Mouse (Mus musculus) midbrain, embryonic 15.5 days (tissue): ENCODE measurements around the gene Fam126a. TPM values are rescaled to one million over a fixed set of nuclear protein-coding genes. Genes with fewer than 3 reads are reported as not detected.

Experiments
- ATAC-seq: fragments of 200-750 bp; cut with Nextera tagmentation; replicated peaks from 2 replicates; pipeline ENCODE4 v1.8.0; 2017; ENCODE audit warnings: moderate TSS enrichment
- H3K27ac ChIP-seq: fragments of 300-500 bp; sonication (generic); 2 replicates; pipeline ENCODE4 v1.5.1; 2015; ENCODE audit warnings: mild to moderate bottlenecking, inconsistent platforms
- H3K27me3 ChIP-seq: fragments of 300-500 bp; sonication (generic); replicated peaks from 2 replicates; pipeline ENCODE4 v1.6.1; 2015; ENCODE audit warnings: inconsistent platforms
- H3K36me3 ChIP-seq: fragments of 300-500 bp; sonication (generic); replicated peaks from 2 replicates; pipeline ENCODE4 v1.6.1; 2015; ENCODE audit warnings: inconsistent platforms
- H3K4me1 ChIP-seq: fragments of 300-500 bp; sonication (generic); 2 replicates; pipeline ENCODE4 v1.6.1; 2015; ENCODE audit warnings: inconsistent platforms
- H3K4me2 ChIP-seq: fragments of 300-500 bp; sonication (generic); 2 replicates; pipeline ENCODE4 v1.6.1; 2015; ENCODE audit warnings: inconsistent platforms, mild to moderate bottlenecking, moderate library complexity
- H3K4me3 ChIP-seq: fragments of 300-500 bp; sonication (generic); 2 replicates; pipeline ENCODE4 v1.5.1; 2015; ENCODE audit warnings: mild to moderate bottlenecking, inconsistent platforms
- H3K9ac ChIP-seq: fragments of 300-500 bp; sonication (generic); 2 replicates; pipeline ENCODE4 v1.6.1; 2015; ENCODE audit warnings: mild to moderate bottlenecking, inconsistent platforms
- H3K9me3 ChIP-seq: fragments of 300-500 bp; sonication (generic); 2 replicates; pipeline ENCODE4 v1.6.1; 2016; ENCODE audit warnings: inconsistent platforms
- WGBS: fragments of 180-500 bp; shearing (Covaris S2); methylation state at CpG from one replicate; pipeline ENCODE4 v1.1.7; 2015; ENCODE audit warnings: mixed read lengths; 5-methylcytosine and 5-hydroxymethylcytosine counted together
- polyA plus RNA-seq: library from polyadenylated mRNA; unstranded; fragments of >200 nt; fragmentation: Nextera tagmentation; extraction: Ambion mirVana; gene quantifications from 2 replicates; pipeline ENCODE4 v1.2.1, GENCODE M21; 2015

The Fam126a gene
- polyA plus RNA-seq, 1 experiment from 2014 or later, result 33.0 TPM

DNA sequence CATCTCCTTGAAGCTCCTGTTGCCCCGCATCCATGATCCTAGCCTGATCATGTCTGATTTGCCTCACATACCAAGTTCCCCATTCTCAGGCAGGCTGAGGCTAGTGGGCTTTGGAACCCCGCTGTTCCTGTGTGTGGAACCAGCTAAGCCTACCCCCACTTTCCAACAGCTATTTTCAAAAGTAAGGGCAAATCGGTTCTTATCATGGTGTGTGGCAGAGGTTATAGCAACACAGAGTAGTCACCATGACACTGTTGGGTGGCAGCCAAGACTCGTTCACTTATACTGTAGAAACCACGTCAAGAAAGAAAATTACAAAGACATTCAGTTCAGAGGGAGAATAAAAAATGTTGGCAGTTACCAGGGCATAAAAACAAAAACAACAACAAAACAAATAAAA, 62.8 kb downstream of the Fam126a start:
- Histone ChIP-seq H3K27me3 (no peaks in the 10 kb centered on the region), H3K4me3 (no peak overlapping the region), H3K9ac (no peak overlapping the region), H3K36me3 (0 out of 2 replicates have a peak, but pooled peaks cover 3% of the 10 kb centered on the region), H3K9me3 (no peaks in the 10 kb centered on the region), H3K4me1 (no peaks in the 10 kb centered on the region), H3K27ac (no peak overlapping the region), H3K4me2 (no peak overlapping the region)
- ATAC-seq, result no peak
- 57% methylated on average over 5 of the region's 5 CpGs for WGBS

DNA sequence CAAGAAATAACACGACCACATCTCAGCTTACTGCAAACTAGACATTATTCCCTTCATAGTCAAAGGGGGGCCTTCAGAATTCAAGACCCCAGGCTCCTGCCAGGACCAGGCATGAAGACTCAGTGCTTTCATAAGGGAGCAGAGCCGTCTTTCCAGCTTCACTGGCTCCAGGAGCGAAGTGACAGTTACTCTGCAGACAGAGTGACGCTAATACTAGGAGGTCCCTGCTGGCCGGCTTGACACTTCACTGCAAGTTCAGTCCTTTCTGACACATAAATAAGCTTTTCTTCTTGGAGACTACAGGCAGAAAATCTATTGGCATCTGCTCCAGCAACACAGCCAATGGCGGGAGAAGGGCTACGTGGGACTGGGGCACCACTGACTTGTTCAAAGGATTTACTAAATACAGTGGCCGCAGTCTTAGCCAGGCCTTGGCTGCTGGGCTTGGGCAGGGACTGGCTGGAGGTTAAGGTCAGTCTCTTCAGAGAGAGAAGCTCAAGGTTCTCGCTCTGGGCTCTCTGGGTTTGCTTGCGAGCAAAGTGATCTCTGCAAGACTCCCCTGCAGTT, 65.8 kb downstream of the Fam126a start:
- Histone ChIP-seq H3K27me3 (no peaks in the 10 kb centered on the region), H3K9ac (no peak overlapping the region), H3K27ac (no peak overlapping the region), H3K4me1 (no peaks in the 10 kb centered on the region), H3K4me3 (no peak overlapping the region), H3K4me2 (no peak overlapping the region), H3K36me3 (no peaks in the 10 kb centered on the region), H3K9me3 (no peaks in the 10 kb centered on the region)
- WGBS, result 76% methylated on average over 10 of the region's 10 CpGs
- no peak for ATAC-seq

- Histone ChIP-seq H3K4me1 (no peaks in the 10 kb centered on the region), H3K4me3 (no peak overlapping the region), H3K27me3 (no peaks in the 10 kb centered on the region), H3K9me3 (no peaks in the 10 kb centered on the region), H3K4me2 (no peak overlapping the region), H3K9ac (no peak overlapping the region), H3K27ac (no peak overlapping the region), H3K36me3 (no peaks in the 10 kb centered on the region)
- ATAC-seq, result no peak
- WGBS, result 93% methylated on average over 5 of the region's 5 CpGs
Observed at GRCm38 (mm10) chr5:23953047-23953446, 77.4 kb downstream of the Fam126a start.

- Histone ChIP-seq H3K4me1 (no peaks in the 10 kb centered on the region), H3K9me3 (no peaks in the 10 kb centered on the region), H3K27ac (no peak overlapping the region), H3K36me3 (no peaks in the 10 kb centered on the region), H3K27me3 (no peaks in the 10 kb centered on the region), H3K9ac (no peak overlapping the region), H3K4me3 (no peak overlapping the region), H3K4me2 (no peak overlapping the region)
- WGBS, result 22% methylated on average over 3 of the region's 3 CpGs
- no peak for ATAC-seq
Observed at GRCm38 (mm10) chr5:23948071-23948470, 82.4 kb downstream of the Fam126a start.

DNA sequence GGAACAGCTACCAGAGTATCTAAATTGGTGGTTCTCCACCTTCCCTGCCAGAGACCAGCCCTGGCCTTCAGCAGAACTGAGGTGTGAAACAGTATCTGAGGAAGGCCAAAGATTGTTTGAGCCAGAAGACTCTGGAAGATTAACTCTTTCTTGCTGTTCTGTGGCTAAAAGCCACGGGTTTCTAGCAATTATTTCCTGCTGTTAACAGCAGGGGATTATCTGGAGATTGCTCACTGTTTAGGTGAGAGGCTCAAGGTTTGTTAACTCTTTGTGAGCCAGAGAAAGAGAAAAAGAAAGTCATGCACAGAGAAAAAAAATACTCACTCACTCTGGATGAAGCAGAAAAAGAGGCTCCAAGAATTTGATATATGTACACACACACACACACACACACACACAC, 85.4 kb downstream of the Fam126a start:
- no peak overlapping the region for H3K9ac ChIP-seq
- H3K9me3 ChIP-seq, result no peaks in the 10 kb centered on the region
- 0% methylated on average over 1 of the region's 1 CpGs for WGBS
- no peak overlapping the region for H3K27ac ChIP-seq
- no peaks in the 10 kb centered on the region for H3K4me1 ChIP-seq
- no peaks in the 10 kb centered on the region for H3K27me3 ChIP-seq
- ATAC-seq, result no peak
- H3K36me3 ChIP-seq, result no peaks in the 10 kb centered on the region
- H3K4me2 ChIP-seq, result no peak overlapping the region
- H3K4me3 ChIP-seq, result no peak overlapping the region

GRCm38 (mm10) chr5:23943534-23943933, 87.0 kb downstream of the Fam126a start:
- 89% methylated on average over 2 of the region's 2 CpGs for WGBS
- ATAC-seq, result no peak
- Histone ChIP-seq H3K27ac (no peak overlapping the region), H3K4me2 (no peak overlapping the region), H3K27me3 (no peaks in the 10 kb centered on the region), H3K4me1 (no peaks in the 10 kb centered on the region), H3K36me3 (no peaks in the 10 kb centered on the region), H3K4me3 (no peak overlapping the region), H3K9me3 (no peaks in the 10 kb centered on the region), H3K9ac (no peak overlapping the region)

- ATAC-seq, result no peak
- peaks cover 4% of the 10 kb centered on the region for H3K4me1 ChIP-seq
- H3K27ac ChIP-seq, result no peak overlapping the region
Observed at GRCm38 (mm10) chr5:23923481-23924165, 106.9 kb downstream of the Fam126a start.

GRCm38 (mm10) chr5:23922516-23923291, 107.8 kb downstream of the Fam126a start:
- no peaks in the 10 kb centered on the region for H3K36me3 ChIP-seq
- H3K4me1 ChIP-seq, result peaks cover 4% of the 10 kb centered on the region
- peak; percentile 65 for ATAC-seq
- no peak overlapping the region for H3K4me2 ChIP-seq
- 77% methylated on average over 12 of the region's 12 CpGs for WGBS
- no peaks in the 10 kb centered on the region for H3K27me3 ChIP-seq
- H3K27ac ChIP-seq, result no peak overlapping the region
- H3K9ac ChIP-seq, result no peak overlapping the region
- H3K9me3 ChIP-seq, result no peaks in the 10 kb centered on the region
- no peak overlapping the region for H3K4me3 ChIP-seq

More at GRCm38 (mm10) chr5:23923481-23924165, 106.9 kb downstream of the Fam126a start:
- H3K4me3 ChIP-seq, result no peak overlapping the region
- no peaks in the 10 kb centered on the region for H3K27me3 ChIP-seq
- no peaks in the 10 kb centered on the region for H3K36me3 ChIP-seq
- no peaks in the 10 kb centered on the region for H3K9me3 ChIP-seq
- no peak overlapping the region for H3K9ac ChIP-seq
- no peak overlapping the region for H3K4me2 ChIP-seq
- WGBS, result 86% methylated on average over 12 of the region's 12 CpGs

DNA sequence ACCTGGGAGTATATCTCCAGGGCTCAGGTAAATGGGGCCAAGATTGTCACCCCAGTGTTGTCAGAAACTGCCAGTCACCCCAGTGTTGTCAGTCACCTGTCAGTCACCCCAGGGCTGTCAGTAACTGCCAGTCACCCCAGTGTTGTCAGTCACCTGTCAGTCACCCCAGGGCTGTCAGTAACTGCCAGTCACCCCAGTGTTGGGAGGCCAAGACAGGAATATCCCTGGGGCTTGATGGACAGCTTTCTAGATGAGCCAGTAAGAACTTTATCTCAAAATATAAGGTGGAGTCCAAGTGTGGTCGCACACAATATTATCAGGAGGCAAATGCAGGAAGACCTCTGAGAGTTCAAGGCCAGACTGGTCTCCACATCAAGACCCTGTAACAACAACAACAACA, 109.2 kb downstream of the Fam126a start:
- Histone ChIP-seq H3K27ac (no peak overlapping the region), H3K27me3 (no peaks in the 10 kb centered on the region), H3K9ac (no peak overlapping the region), H3K9me3 (no peaks in the 10 kb centered on the region), H3K4me2 (no peak overlapping the region), H3K36me3 (no peaks in the 10 kb centered on the region), H3K4me1 (peaks cover 4% of the 10 kb centered on the region), H3K4me3 (no peak overlapping the region)
- 95% methylated on average over 1 of the region's 1 CpGs for WGBS
- ATAC-seq, result no peak

DNA sequence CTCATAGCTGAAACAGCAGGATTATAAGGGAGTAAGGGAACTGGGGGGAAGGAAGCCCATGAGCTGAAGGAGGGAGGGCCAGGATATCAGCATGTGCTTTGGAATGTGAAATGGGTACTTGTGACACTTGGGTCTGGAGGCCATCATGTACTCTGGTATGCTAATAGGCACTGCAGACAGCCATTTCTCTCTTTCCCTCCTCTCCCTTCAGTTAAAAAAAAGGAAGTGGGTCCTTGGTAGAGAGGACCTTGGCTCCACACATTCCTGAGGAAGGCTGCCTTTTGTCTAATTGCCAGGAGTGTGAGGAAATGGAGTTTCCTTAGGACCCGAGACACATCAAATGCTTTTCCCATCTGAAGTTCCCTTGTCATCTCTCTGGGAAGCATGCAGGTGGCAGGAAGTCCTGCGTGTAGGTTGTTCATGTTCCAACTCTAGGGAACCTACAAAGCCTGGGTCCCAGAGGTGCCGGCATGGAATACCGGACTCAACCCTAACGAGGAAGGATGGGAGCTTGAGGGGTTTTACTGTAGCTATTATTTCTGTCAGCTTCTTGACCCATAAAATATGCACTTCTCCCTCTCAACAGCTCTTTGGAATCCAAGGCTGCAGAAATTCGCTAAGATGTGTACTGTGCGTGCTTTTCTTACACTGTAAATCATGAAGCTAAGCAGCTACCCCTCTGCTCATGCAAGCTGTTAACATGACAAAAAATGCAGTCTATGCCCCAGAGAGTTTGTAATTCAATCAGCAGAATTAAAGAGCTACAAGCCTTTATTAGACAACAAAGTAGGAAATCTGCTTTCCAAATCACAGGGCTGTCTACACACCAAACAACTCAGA, 110.4 kb downstream of the Fam126a start:
- H3K36me3 ChIP-seq, result no peaks in the 10 kb centered on the region
- no peak overlapping the region for H3K4me2 ChIP-seq
- H3K27me3 ChIP-seq, result no peaks in the 10 kb centered on the region
- no peaks in the 10 kb centered on the region for H3K9me3 ChIP-seq
- WGBS, result 49% methylated on average over 7 of the region's 7 CpGs
- H3K4me3 ChIP-seq, result no peak overlapping the region
- ATAC-seq, result no peak
- H3K4me1 ChIP-seq, result peaks cover 4% of the 10 kb centered on the region
- peak overlapping the region; percentile 4; the same call in 1 of the 2 replicates for H3K9ac ChIP-seq
- no peak overlapping the region for H3K27ac ChIP-seq

DNA sequence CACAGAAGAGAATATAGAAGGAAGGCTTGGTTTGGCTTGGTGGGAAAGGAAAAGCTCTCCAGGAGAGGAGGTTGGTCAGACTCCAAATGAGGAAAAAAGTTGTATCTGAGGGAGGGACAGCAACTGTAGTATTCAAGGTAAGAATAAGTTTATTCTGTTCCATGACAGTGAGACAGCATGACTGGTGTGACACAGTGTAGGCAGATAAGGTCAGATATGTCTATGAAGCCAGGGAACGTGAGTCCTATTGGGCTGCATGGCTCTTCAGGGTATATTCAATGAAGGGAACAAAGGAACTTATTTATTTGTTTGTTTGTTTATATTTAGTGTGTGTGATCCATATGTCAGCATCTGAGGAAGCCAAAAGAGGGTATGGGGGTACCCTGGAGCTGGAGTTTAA, 113.2 kb downstream of the Fam126a start:
- Histone ChIP-seq H3K27me3 (no peaks in the 10 kb centered on the region), H3K9me3 (no peaks in the 10 kb centered on the region), H3K27ac (no peak overlapping the region), H3K9ac (no peak overlapping the region), H3K36me3 (no peaks in the 10 kb centered on the region), H3K4me2 (no peak overlapping the region), H3K4me3 (no peak overlapping the region), H3K4me1 (peaks cover 4% of the 10 kb centered on the region)
- WGBS, result 96% methylated on average over 1 of the region's 1 CpGs
- no peak for ATAC-seq

- no peak overlapping the region for H3K4me3 ChIP-seq
- no peaks in the 10 kb centered on the region for H3K36me3 ChIP-seq
- H3K27me3 ChIP-seq, result no peaks in the 10 kb centered on the region
- no peak overlapping the region for H3K9ac ChIP-seq
- 89% methylated on average over 1 of the region's 1 CpGs for WGBS
- no peak for ATAC-seq
- no peak overlapping the region for H3K4me2 ChIP-seq
- no peak overlapping the region for H3K27ac ChIP-seq
- 0 out of 2 replicates have a peak, but pooled peaks cover 3% of the 10 kb centered on the region for H3K9me3 ChIP-seq
- no peaks in the 10 kb centered on the region for H3K4me1 ChIP-seq
Observed at GRCm38 (mm10) chr5:23911556-23911955, 118.9 kb downstream of the Fam126a start.
